Comparison of ENCODE assay signal across 7 mouse cellular contexts in the genomic region with DNA sequence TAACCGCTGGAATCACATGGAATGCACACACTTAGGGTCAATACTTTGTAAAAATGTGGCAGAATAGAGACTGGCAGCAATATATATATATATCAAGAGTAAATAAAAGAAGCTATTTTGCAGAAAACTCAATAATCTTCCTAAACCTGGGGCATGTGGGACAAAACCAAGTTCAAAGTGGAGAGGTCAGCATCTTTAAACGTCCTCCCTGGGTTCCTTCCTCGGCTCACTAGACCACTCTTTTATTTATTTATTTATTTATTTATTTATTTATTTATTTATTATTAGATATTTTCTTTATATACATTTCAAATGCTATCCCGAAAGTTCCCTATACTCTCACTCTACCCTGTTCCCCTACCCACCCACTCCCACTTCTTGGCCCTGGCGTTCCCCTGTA.
A peak's percentile ranks its signal among the peaks of the same experiment; 100 is the strongest.
DNase-seq lines count a peak whose midpoint lies in the region; ATAC-seq and TF ChIP-seq lines count a peak whose summit lies in the region.
"Not testable (repeated sequence)": the region's sequence is repeated elsewhere in the genome, so short reads cannot be mapped to it uniquely, and the experiment has no call there.

No protein-coding gene starts in this region.

- H3K9me3 ChIP-seq in embryonic facial prominence, embryonic 12.5 days; heart, embryonic 16.5 days (replicated peaks; ENCODE audit: control insufficient read depth, low read length); kidney, embryonic 14.5 days (ENCODE audit: control insufficient read depth, low read length); kidney, postnatal 0 days (replicated peaks; ENCODE audit: low read length); lung, embryonic 14.5 days (ENCODE audit: low read depth, low read length); neural tube, embryonic 11.5 days (ENCODE audit: control insufficient read depth, low read length): not testable (repeated sequence)

- intact Hi-C loops in heart, adult 2 months (cut with DNase I), result loop anchor here (2.0 kb wide), 1 partner anchor 81 kb away; no protein-coding TSS in a partner anchor

- not testable (repeated sequence) for TF ChIP-seq EP300 in heart, adult 2 months (IDR thresholded peaks at IDR 0.05; ENCODE audit: insufficient read depth, low read depth, low read length)

- not testable (repeated sequence) for H3K4me1 ChIP-seq in embryonic facial prominence, embryonic 12.5 days; heart, adult 2 months (ENCODE audit: control insufficient read depth, insufficient read depth, low read length); heart, embryonic 16.5 days (ENCODE audit: control insufficient read depth, insufficient read depth, low read length); kidney, embryonic 14.5 days (ENCODE audit: control insufficient read depth, insufficient read depth, low read length); kidney, postnatal 0 days (replicated peaks; ENCODE audit: insufficient read depth, low read length); lung, embryonic 14.5 days (ENCODE audit: insufficient read depth); neural tube, embryonic 11.5 days (ENCODE audit: control insufficient read depth, insufficient read depth, low read length)

- H3K36me3 ChIP-seq in embryonic facial prominence, embryonic 12.5 days; heart, adult 2 months (ENCODE audit: control insufficient read depth, insufficient read depth, low read length); heart, embryonic 16.5 days (ENCODE audit: control insufficient read depth, insufficient read depth); kidney, embryonic 14.5 days (ENCODE audit: control insufficient read depth, insufficient read depth, low read length); kidney, postnatal 0 days (ENCODE audit: insufficient read depth, low read length); lung, embryonic 14.5 days (ENCODE audit: insufficient read depth); neural tube, embryonic 11.5 days (ENCODE audit: control insufficient read depth, insufficient read depth, low read length): not testable (repeated sequence)

- H3K27me3 ChIP-seq in embryonic facial prominence, embryonic 12.5 days; heart, adult 2 months (ENCODE audit: control insufficient read depth, insufficient read depth, low read length); heart, embryonic 16.5 days (ENCODE audit: control insufficient read depth, insufficient read depth, low read length); kidney, embryonic 14.5 days (ENCODE audit: control insufficient read depth, insufficient read depth, low read length); kidney, postnatal 0 days (ENCODE audit: insufficient read depth, low read length); lung, embryonic 14.5 days (ENCODE audit: insufficient read depth, low read length); neural tube, embryonic 11.5 days (ENCODE audit: control insufficient read depth, insufficient read depth, low read length): not testable (repeated sequence)

- not testable (repeated sequence) for H3K9ac ChIP-seq in embryonic facial prominence, embryonic 12.5 days; heart, adult 2 months (ENCODE audit: low read depth, low read length); heart, embryonic 16.5 days (ENCODE audit: low read length); kidney, embryonic 14.5 days (ENCODE audit: low read depth, low read length); kidney, postnatal 0 days (ENCODE audit: low read depth, low read length); lung, embryonic 14.5 days; neural tube, embryonic 11.5 days (ENCODE audit: low read length)

- DNase-seq in heart, adult 2 months; kidney, postnatal 0 days (ENCODE audit: low spot score); lung, embryonic 14.5 days; neural tube, embryonic 11.5 days (ENCODE audit: low spot score): not testable (repeated sequence)

- not testable (repeated sequence) for TF ChIP-seq POLR2A in heart, adult 2 months (IDR thresholded peaks at IDR 0.05; ENCODE audit: insufficient read depth, low read depth, low read length)

- not testable (repeated sequence) for H3K4me2 ChIP-seq in embryonic facial prominence, embryonic 12.5 days (replicated peaks); heart, embryonic 16.5 days (ENCODE audit: low read depth, low read length); kidney, embryonic 14.5 days (replicated peaks; ENCODE audit: low read depth, low read length); lung, embryonic 14.5 days; neural tube, embryonic 11.5 days (ENCODE audit: low read depth)
- H3K4me2 ChIP-seq in kidney, postnatal 0 days (ENCODE audit: low read length), result 0 out of 2 replicates have a peak overlapping the region, but pooled peaks have one; percentile 16

- not testable (repeated sequence) for TF ChIP-seq CTCF in heart, adult 2 months (IDR thresholded peaks at IDR 0.05); kidney, postnatal 0 days (IDR thresholded peaks at IDR 0.05; ENCODE audit: low read depth); lung, embryonic 14.5 days (IDR thresholded peaks at IDR 0.05; ENCODE audit: low read depth)

- H3K79me2 ChIP-seq in heart, adult 2 months (replicated peaks; ENCODE audit: control insufficient read depth, insufficient read depth, low read length), result not testable (repeated sequence)

- H3K4me3 ChIP-seq in embryonic facial prominence, embryonic 12.5 days; heart, adult 2 months; heart, embryonic 16.5 days (ENCODE audit: low read length); kidney, embryonic 14.5 days (ENCODE audit: low read length); kidney, postnatal 0 days (replicated peaks; ENCODE audit: low read depth, low read length); lung, embryonic 14.5 days (ENCODE audit: low read depth, low read length); neural tube, embryonic 11.5 days (ENCODE audit: low read depth, low read length): not testable (repeated sequence)

- H3K27ac ChIP-seq in embryonic facial prominence, embryonic 12.5 days; lung, embryonic 14.5 days (ENCODE audit: low read depth); neural tube, embryonic 11.5 days (ENCODE audit: low read depth, low read length): not testable (repeated sequence)
- peak overlapping the region; percentile 53; the same call in 1 of the 2 replicates for H3K27ac ChIP-seq in heart, adult 2 months
- H3K27ac ChIP-seq in heart, embryonic 16.5 days (ENCODE audit: low read length), result peak overlapping the region; percentile 48; the same call in 1 of the 2 replicates
- peak overlapping the region; percentile 4; the same call in 1 of the 2 replicates for H3K27ac ChIP-seq in kidney, embryonic 14.5 days (ENCODE audit: low read depth, low read length)
- 0 out of 2 replicates have a peak overlapping the region, but pooled peaks have one; percentile 51 for H3K27ac ChIP-seq in kidney, postnatal 0 days

- 77% methylated on average over 5 of the region's 5 CpGs for whole genome bisulfite sequencing in embryonic facial prominence, embryonic 12.5 days
- WGBS in heart, adult 2 months, result 74% methylated on average over 5 of the region's 5 CpGs
- 72% methylated on average over 5 of the region's 5 CpGs for WGBS in heart, embryonic 16.5 days
- WGBS in kidney, embryonic 14.5 days, result 61% methylated on average over 5 of the region's 5 CpGs
- WGBS in kidney, postnatal 0 days, result 69% methylated on average over 5 of the region's 5 CpGs
- 72% methylated on average over 5 of the region's 5 CpGs for WGBS in lung, embryonic 14.5 days
- 85% methylated on average over 5 of the region's 5 CpGs for WGBS in neural tube, embryonic 11.5 days

- 0 out of 2 replicates have a peak, but pooled peaks have one; percentile 35 for ATAC-seq in embryonic facial prominence, embryonic 12.5 days (ENCODE audit: insufficient number of reproducible peaks, insufficient read depth, low FRiP score, low TSS enrichment)
- not testable (repeated sequence) for ATAC-seq in heart, embryonic 16.5 days (replicated peaks; ENCODE audit: extremely low read depth, insufficient read depth, low FRiP score); kidney, postnatal 0 days (replicated peaks; ENCODE audit: low FRiP score, low read depth)
- peak; percentile 24; the same call in 1 of the 2 replicates for ATAC-seq in kidney, embryonic 14.5 days (ENCODE audit: low FRiP score, low TSS enrichment)
- 0 out of 2 replicates have a peak, but pooled peaks have one; percentile 28 for ATAC-seq in lung, embryonic 14.5 days (ENCODE audit: insufficient read depth)
- ATAC-seq in neural tube, embryonic 11.5 days (ENCODE audit: insufficient read depth, low FRiP score, low TSS enrichment), result peak; percentile 52; the same call in 1 of the 2 replicates
